20 mouse cellular contexts compared by ENCODE assay signal in the genomic region with DNA sequence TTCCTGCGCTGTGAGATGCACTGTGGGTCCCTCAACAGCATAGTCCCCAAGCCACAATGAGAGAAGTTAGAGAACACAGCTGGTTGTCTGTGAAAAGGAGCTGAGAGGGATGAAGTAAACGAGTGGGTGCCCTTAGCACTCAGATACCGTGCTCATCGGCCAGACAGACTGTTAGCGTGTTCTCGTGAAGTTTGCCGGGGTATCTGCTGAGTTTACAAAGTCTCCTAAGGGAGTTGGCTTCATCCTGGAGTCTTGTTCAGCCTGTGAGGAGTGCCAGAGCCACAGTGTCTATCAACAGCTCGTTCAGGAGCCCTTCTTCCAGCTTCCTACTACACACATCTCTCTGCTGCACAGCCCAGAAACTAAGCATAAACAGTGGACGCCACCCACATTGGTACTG. TPM values are rescaled to one million over a fixed set of nuclear protein-coding genes. Genes with fewer than 3 reads are reported as not detected.
DNase-seq lines count a peak whose midpoint lies in the region; ATAC-seq lines count a peak whose summit lies in the region.
"Had no signal": no experiment of that assay in that cellular context is flagged by ENCODE, and none has a peak within 500 bp of the region (broad histone marks: within the 10 kb centered on the region; RNA-seq: fewer than 3 reads in every experiment).

No protein-coding gene starts in this region.

- peaks cover 22% of the 10 kb centered on the region for H3K4me1 ChIP-seq in heart, embryonic 13.5 days
- H3K4me1 ChIP-seq in limb, embryonic 13.5 days, result no peaks in the 10 kb centered on the region
- H3K4me1 ChIP-seq in limb, embryonic 10.5 days, result no peaks in the 10 kb centered on the region
- peaks cover 6% of the 10 kb centered on the region; the same call in 1 of the 2 replicates for H3K4me1 ChIP-seq in intestine, embryonic 15.5 days (replicated peaks)
- no peaks in the 10 kb centered on the region for H3K4me1 ChIP-seq in stomach, embryonic 15.5 days
- H3K4me1 ChIP-seq in midbrain, embryonic 11.5 days (ENCODE audit: control insufficient read depth, insufficient read depth, low read length), result no peaks in the 10 kb centered on the region
- H3K4me1 ChIP-seq: liver, embryonic 13.5 days; midbrain, embryonic 12.5 days had no signal

- H3K27me3 ChIP-seq in heart, embryonic 13.5 days (replicated peaks), result no peaks in the 10 kb centered on the region
- no peaks in the 10 kb centered on the region for H3K27me3 ChIP-seq in limb, embryonic 13.5 days
- no peaks in the 10 kb centered on the region for H3K27me3 ChIP-seq in limb, embryonic 10.5 days (ENCODE audit: low read depth, poor library complexity, severe bottlenecking)
- no peaks in the 10 kb centered on the region for H3K27me3 ChIP-seq in intestine, embryonic 15.5 days (replicated peaks)
- no peaks in the 10 kb centered on the region for H3K27me3 ChIP-seq in stomach, embryonic 15.5 days (replicated peaks)
- H3K27me3 ChIP-seq in midbrain, embryonic 11.5 days (ENCODE audit: control insufficient read depth, insufficient read depth, low read length), result no peaks in the 10 kb centered on the region
- H3K27me3 ChIP-seq: embryonic facial prominence, embryonic 15.5 days; liver, embryonic 13.5 days; midbrain, embryonic 12.5 days had no signal

- H3K9ac ChIP-seq in heart, embryonic 13.5 days, result no peak overlapping the region
- 0 out of 2 replicates have a peak overlapping the region, but pooled peaks have one; percentile 31 for H3K9ac ChIP-seq in limb, embryonic 13.5 days
- no peak overlapping the region for H3K9ac ChIP-seq in intestine, embryonic 15.5 days
- H3K9ac ChIP-seq in stomach, embryonic 15.5 days, result no peak overlapping the region
- H3K9ac ChIP-seq in midbrain, embryonic 11.5 days (ENCODE audit: low read length), result no peak overlapping the region
- H3K9ac ChIP-seq: embryonic facial prominence, embryonic 15.5 days; liver, embryonic 13.5 days; midbrain, embryonic 12.5 days had no signal

- DNase-seq in heart, postnatal 25 days (ENCODE audit: low spot score), result no peak
- no peak for DNase-seq in limb, embryonic 10.5 days (ENCODE audit: low spot score)
- no peak for DNase-seq in midbrain, embryonic 11.5 days (ENCODE audit: low spot score, missing footprints)
- DNase-seq: adrenal gland, postnatal 25 days; cerebellum, adult 11 months; cerebellum, adult 9-11 months; gastrocnemius, postnatal 10 days; heart, postnatal 4 days; kidney, adult 8-10 months; kidney, postnatal 14 days; liver, embryonic 13.5 days; thymus, postnatal 14 days had no signal

- no peak overlapping the region for H3K4me2 ChIP-seq in heart, embryonic 13.5 days
- H3K4me2 ChIP-seq in limb, embryonic 13.5 days (replicated peaks), result no peak overlapping the region
- H3K4me2 ChIP-seq in intestine, embryonic 15.5 days (replicated peaks), result no peak overlapping the region
- no peak overlapping the region for H3K4me2 ChIP-seq in stomach, embryonic 15.5 days
- H3K4me2 ChIP-seq in midbrain, embryonic 11.5 days, result no peak overlapping the region
- H3K4me2 ChIP-seq: embryonic facial prominence, embryonic 15.5 days; liver, embryonic 13.5 days; midbrain, embryonic 12.5 days had no signal

- peaks cover 11% of the 10 kb centered on the region for H3K36me3 ChIP-seq in heart, embryonic 13.5 days
- H3K36me3 ChIP-seq in limb, embryonic 13.5 days, result peaks cover 4% of the 10 kb centered on the region
- H3K36me3 ChIP-seq in limb, embryonic 10.5 days, result peaks cover 4% of the 10 kb centered on the region; the same call in 1 of the 2 replicates
- H3K36me3 ChIP-seq in intestine, embryonic 15.5 days, result no peaks in the 10 kb centered on the region
- no peaks in the 10 kb centered on the region for H3K36me3 ChIP-seq in stomach, embryonic 15.5 days
- 0 out of 2 replicates have a peak, but pooled peaks cover 4% of the 10 kb centered on the region for H3K36me3 ChIP-seq in midbrain, embryonic 11.5 days (ENCODE audit: control insufficient read depth, insufficient read depth, low read length)
- H3K36me3 ChIP-seq: embryonic facial prominence, embryonic 15.5 days; liver, embryonic 13.5 days had no signal

- H3K9me3 ChIP-seq in heart, embryonic 13.5 days, result no peaks in the 10 kb centered on the region
- no peaks in the 10 kb centered on the region for H3K9me3 ChIP-seq in limb, embryonic 13.5 days
- no peaks in the 10 kb centered on the region for H3K9me3 ChIP-seq in limb, embryonic 10.5 days (replicated peaks)
- no peaks in the 10 kb centered on the region for H3K9me3 ChIP-seq in intestine, embryonic 15.5 days
- H3K9me3 ChIP-seq in stomach, embryonic 15.5 days, result no peaks in the 10 kb centered on the region
- no peaks in the 10 kb centered on the region for H3K9me3 ChIP-seq in midbrain, embryonic 11.5 days (ENCODE audit: control insufficient read depth, low read length)
- H3K9me3 ChIP-seq: embryonic facial prominence, embryonic 15.5 days; liver, embryonic 13.5 days; midbrain, embryonic 12.5 days had no signal

- ATAC-seq in heart, embryonic 13.5 days (ENCODE audit: extremely low read depth, insufficient number of reproducible peaks, low FRiP score, low TSS enrichment), result no peak
- no peak for ATAC-seq in limb, embryonic 13.5 days (ENCODE audit: low FRiP score, low read depth)
- ATAC-seq in intestine, embryonic 15.5 days, result no peak
- 0 out of 2 replicates have a peak, but pooled peaks have one; percentile 10 for ATAC-seq in stomach, embryonic 15.5 days (ENCODE audit: insufficient read depth, low FRiP score, low read depth)
- no peak for ATAC-seq in midbrain, embryonic 11.5 days (ENCODE audit: low FRiP score)
- ATAC-seq: forebrain, embryonic 14.5 days had no signal

- no peak overlapping the region for H3K4me3 ChIP-seq in heart, embryonic 13.5 days
- no peak overlapping the region for H3K4me3 ChIP-seq in limb, embryonic 13.5 days
- no peak overlapping the region for H3K4me3 ChIP-seq in limb, embryonic 10.5 days
- H3K4me3 ChIP-seq in intestine, embryonic 15.5 days (replicated peaks), result no peak overlapping the region
- H3K4me3 ChIP-seq in stomach, embryonic 15.5 days (replicated peaks), result no peak overlapping the region
- H3K4me3 ChIP-seq in midbrain, embryonic 11.5 days (ENCODE audit: low read depth, low read length), result no peak overlapping the region
- H3K4me3 ChIP-seq: embryonic facial prominence, embryonic 15.5 days; liver, embryonic 13.5 days; midbrain, embryonic 12.5 days had no signal

- H3K27ac ChIP-seq in heart, embryonic 13.5 days (replicated peaks), result peak overlapping the region; percentile 17; the same call in 1 of the 2 replicates
- no peak overlapping the region for H3K27ac ChIP-seq in limb, embryonic 13.5 days
- H3K27ac ChIP-seq in limb, embryonic 10.5 days, result no peak overlapping the region
- H3K27ac ChIP-seq in intestine, embryonic 15.5 days, result peak overlapping the region; percentile 48; the same call in 1 of the 2 replicates
- H3K27ac ChIP-seq in stomach, embryonic 15.5 days, result peak overlapping the region; percentile 12; the same call in 1 of the 2 replicates
- no peak overlapping the region for H3K27ac ChIP-seq in midbrain, embryonic 11.5 days (ENCODE audit: low read depth, low read length)
- H3K27ac ChIP-seq: embryonic facial prominence, embryonic 15.5 days; liver, embryonic 13.5 days; macrophage; midbrain, embryonic 12.5 days had no signal

- WGBS in heart, embryonic 13.5 days, result 39% methylated on average over 9 of the region's 9 CpGs
- 83% methylated on average over 9 of the region's 9 CpGs for WGBS in limb, embryonic 13.5 days
- WGBS in limb, embryonic 10.5 days, result 89% methylated on average over 9 of the region's 9 CpGs
- WGBS in intestine, embryonic 15.5 days, result 52% methylated on average over 9 of the region's 9 CpGs
- WGBS in stomach, embryonic 15.5 days, result 57% methylated on average over 9 of the region's 9 CpGs
- 89% methylated on average over 9 of the region's 9 CpGs for WGBS in midbrain, embryonic 11.5 days

- intact Hi-C loops in heart, postnatal 25 days (cut with DNase I), result no loop called here

RNA-seq across cellular contexts. Expression of a gene that starts 16.8 kb away (rescaled TPM):
- 4.2 and 4.4 TPM in 2 replicates for polyA plus RNA-seq in heart, embryonic 13.5 days (2015; fragmentation: Nextera tagmentation; extraction: Ambion mirVana)
- total RNA-seq in heart, postnatal 25 days (2021), result 1 to 10 TPM; 3.2 TPM
- polyA plus RNA-seq in limb, embryonic 13.5 days (2015; fragmentation: Nextera tagmentation; extraction: Ambion mirVana), result 12.1 and 12.4 TPM in 2 replicates
- polyA plus RNA-seq in limb, embryonic 10.5 days (2016; fragmentation: Nextera tagmentation; extraction: Ambion mirVana), result 8.1 and 8.4 TPM in 2 replicates
- polyA plus RNA-seq in intestine, embryonic 15.5 days (2015; fragmentation: Nextera tagmentation; extraction: Ambion mirVana), result 7.1 TPM in 2 replicates
- polyA plus RNA-seq in stomach, embryonic 15.5 days (2015; fragmentation: Nextera tagmentation; extraction: Ambion mirVana), result 9.2 and 9.9 TPM in 2 replicates
- polyA plus RNA-seq in midbrain, embryonic 11.5 days (2014; fragmentation: Nextera tagmentation; extraction: Ambion mirVana), result 2.2 and 2.7 TPM in 2 replicates

RNA-seq across cellular contexts. Expression of a gene that starts 33.7 kb away (rescaled TPM):
- polyA plus RNA-seq in heart, embryonic 13.5 days (2015; fragmentation: Nextera tagmentation; extraction: Ambion mirVana), result 7.8 and 8.0 TPM in 2 replicates
- 1 to 10 TPM; 7.2 TPM for total RNA-seq in heart, postnatal 25 days (2021)
- 9.1 and 9.5 TPM in 2 replicates for polyA plus RNA-seq in limb, embryonic 13.5 days (2015; fragmentation: Nextera tagmentation; extraction: Ambion mirVana)
- polyA plus RNA-seq in limb, embryonic 10.5 days (2016; fragmentation: Nextera tagmentation; extraction: Ambion mirVana), result 9.5 and 11.7 TPM in 2 replicates
- polyA plus RNA-seq in intestine, embryonic 15.5 days (2015; fragmentation: Nextera tagmentation; extraction: Ambion mirVana), result 4.3 and 5.4 TPM in 2 replicates
- 5.4 TPM in 2 replicates for polyA plus RNA-seq in stomach, embryonic 15.5 days (2015; fragmentation: Nextera tagmentation; extraction: Ambion mirVana)
- polyA plus RNA-seq in midbrain, embryonic 11.5 days (2014; fragmentation: Nextera tagmentation; extraction: Ambion mirVana), result 9.9 and 11.4 TPM in 2 replicates

Comparison
In these comparisons a context has a peak if more than half of its experiments do, and no peak if none do; other contexts are left out.
1. H3K27ac ChIP-seq: peak in heart, embryonic 13.5 days (single experiment), intestine, embryonic 15.5 days (single experiment) and stomach, embryonic 15.5 days (single experiment); none in limb, embryonic 13.5 days (single experiment), limb, embryonic 10.5 days (single experiment) and midbrain, embryonic 11.5 days (single experiment).